ENCODE assay signal across 17 mouse cellular contexts in the genomic region with DNA sequence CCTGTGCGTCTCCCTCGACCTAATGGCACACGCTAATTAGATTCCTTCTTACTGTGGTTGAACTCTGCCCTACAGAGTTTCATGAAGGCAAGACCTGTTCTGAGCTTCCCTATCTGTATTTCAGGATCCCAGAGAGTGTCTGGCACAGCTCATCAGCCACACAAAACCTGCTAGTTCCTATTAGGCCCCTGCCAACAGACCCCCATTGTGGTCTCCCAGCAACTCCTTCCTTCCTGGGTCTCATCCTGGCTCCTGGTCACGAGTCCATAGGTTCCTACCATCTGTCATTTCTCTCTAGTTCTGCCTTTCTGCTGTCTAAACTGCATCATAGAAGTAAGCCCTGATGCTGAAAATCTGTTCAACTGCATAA.
DNase-seq lines count a peak whose midpoint lies in the region; ATAC-seq and TF ChIP-seq lines count a peak whose summit lies in the region.
"Had no signal": no experiment of that assay in that cellular context is flagged by ENCODE, and none has a peak within 500 bp of the region (broad histone marks: within the 10 kb centered on the region; RNA-seq: fewer than 3 reads in every experiment).

No protein-coding gene starts in this region.

- DNase-seq in cerebellum, postnatal 14 days, result peak; percentile 13 to 44
- no peak for DNase-seq in cerebellum, adult 8-10 months
- no peak for DNase-seq in hindbrain, postnatal 0 days (ENCODE audit: low spot score)
- no peak for DNase-seq in hindbrain, embryonic 14.5 days (ENCODE audit: low spot score)
- DNase-seq in ZHBTc4 (ENCODE audit: low read depth, low spot score), result peak; percentile 44
- no peak for DNase-seq in ovary, postnatal 14 days (ENCODE audit: low spot score)
- DNase-seq in kidney, adult 8-10 months, result no peak
- DNase-seq: heart, adult 2 months; liver, embryonic 13.5 days; thymus, adult 2 months had no signal

- no peaks in the 10 kb centered on the region for H3K4me1 ChIP-seq in hindbrain, postnatal 0 days (ENCODE audit: insufficient read depth, low read length)
- H3K4me1 ChIP-seq in hindbrain, embryonic 14.5 days (replicated peaks; ENCODE audit: control insufficient read depth, insufficient read depth, low read length), result 0 out of 2 replicates have a peak, but pooled peaks cover 4% of the 10 kb centered on the region
- peaks cover 13% of the 10 kb centered on the region for H3K4me1 ChIP-seq in midbrain, embryonic 13.5 days (replicated peaks)
- H3K4me1 ChIP-seq: kidney, embryonic 15.5 days; limb, embryonic 12.5 days; liver, embryonic 13.5 days; stomach, embryonic 15.5 days had no signal

- H3K4me3 ChIP-seq in hindbrain, postnatal 0 days (ENCODE audit: low read length), result no peak overlapping the region
- no peak overlapping the region for H3K4me3 ChIP-seq in hindbrain, embryonic 14.5 days (replicated peaks; ENCODE audit: low read length)
- no peak overlapping the region for H3K4me3 ChIP-seq in midbrain, embryonic 13.5 days (replicated peaks)
- H3K4me3 ChIP-seq: heart, adult 2 months; kidney, embryonic 15.5 days; left cerebral cortex, adult 2 months; limb, embryonic 12.5 days; liver, embryonic 13.5 days; stomach, embryonic 15.5 days had no signal

- TF ChIP-seq CTCF in hindbrain, postnatal 0 days (IDR thresholded peaks at IDR 0.05; ENCODE audit: low read depth), result no peak

- no peak overlapping the region for H3K27ac ChIP-seq in hindbrain, postnatal 0 days
- no peak overlapping the region for H3K27ac ChIP-seq in hindbrain, embryonic 14.5 days
- no peak overlapping the region for H3K27ac ChIP-seq in midbrain, embryonic 13.5 days
- H3K27ac ChIP-seq: heart, adult 2 months; kidney, embryonic 15.5 days; left cerebral cortex, adult 2 months; limb, embryonic 12.5 days; liver, embryonic 13.5 days; stomach, embryonic 15.5 days had no signal

- peak; percentile 34; the same call in 1 of the 2 replicates for ATAC-seq in hindbrain, postnatal 0 days
- ATAC-seq in hindbrain, embryonic 14.5 days (ENCODE audit: low FRiP score), result no peak
- 0 out of 2 replicates have a peak, but pooled peaks have one; percentile 24 for ATAC-seq in midbrain, embryonic 13.5 days
- ATAC-seq: activated CD4-positive, CD25-positive, alpha-beta regulatory T cell, adult 4 months; inflammation-experienced regulatory T-cells, adult 6 months had no signal

- no peak overlapping the region for H3K4me2 ChIP-seq in hindbrain, postnatal 0 days (ENCODE audit: low read depth, low read length)
- H3K4me2 ChIP-seq in hindbrain, embryonic 14.5 days (replicated peaks), result no peak overlapping the region
- no peak overlapping the region for H3K4me2 ChIP-seq in midbrain, embryonic 13.5 days (replicated peaks)
- H3K4me2 ChIP-seq: kidney, embryonic 15.5 days; limb, embryonic 12.5 days; liver, embryonic 13.5 days; stomach, embryonic 15.5 days had no signal

- no peaks in the 10 kb centered on the region for H3K36me3 ChIP-seq in hindbrain, postnatal 0 days (ENCODE audit: insufficient read depth, low read length)
- H3K36me3 ChIP-seq in hindbrain, embryonic 14.5 days (replicated peaks; ENCODE audit: control insufficient read depth, insufficient read depth), result no peaks in the 10 kb centered on the region
- no peaks in the 10 kb centered on the region for H3K36me3 ChIP-seq in midbrain, embryonic 13.5 days
- H3K36me3 ChIP-seq: kidney, embryonic 15.5 days; limb, embryonic 12.5 days; liver, embryonic 13.5 days; stomach, embryonic 15.5 days had no signal

- no peak overlapping the region for H3K9ac ChIP-seq in hindbrain, postnatal 0 days (replicated peaks; ENCODE audit: low read length)
- H3K9ac ChIP-seq in hindbrain, embryonic 14.5 days, result no peak overlapping the region
- no peak overlapping the region for H3K9ac ChIP-seq in midbrain, embryonic 13.5 days (replicated peaks)
- H3K9ac ChIP-seq: kidney, embryonic 15.5 days; limb, embryonic 12.5 days; liver, embryonic 13.5 days; stomach, embryonic 15.5 days had no signal

- WGBS in hindbrain, postnatal 0 days, result 51% methylated on average over 4 of the region's 4 CpGs
- 59% methylated on average over 4 of the region's 4 CpGs for WGBS in hindbrain, embryonic 14.5 days
- WGBS in midbrain, embryonic 13.5 days, result 48% methylated on average over 4 of the region's 4 CpGs

- H3K9me3 ChIP-seq in hindbrain, postnatal 0 days (ENCODE audit: low read length), result no peaks in the 10 kb centered on the region
- H3K9me3 ChIP-seq in hindbrain, embryonic 14.5 days (ENCODE audit: control insufficient read depth, low read length), result no peaks in the 10 kb centered on the region
- no peaks in the 10 kb centered on the region for H3K9me3 ChIP-seq in midbrain, embryonic 13.5 days
- H3K9me3 ChIP-seq: kidney, embryonic 15.5 days; limb, embryonic 12.5 days; liver, embryonic 13.5 days; stomach, embryonic 15.5 days had no signal

- H3K27me3 ChIP-seq in hindbrain, postnatal 0 days (ENCODE audit: insufficient read depth, low read length), result no peaks in the 10 kb centered on the region
- no peaks in the 10 kb centered on the region for H3K27me3 ChIP-seq in hindbrain, embryonic 14.5 days (ENCODE audit: control insufficient read depth, insufficient read depth, low read length)
- no peaks in the 10 kb centered on the region for H3K27me3 ChIP-seq in midbrain, embryonic 13.5 days
- H3K27me3 ChIP-seq: kidney, embryonic 15.5 days; limb, embryonic 12.5 days; liver, embryonic 13.5 days; stomach, embryonic 15.5 days had no signal

Comparison
In these comparisons a context has a peak if more than half of its experiments do, and no peak if none do; other contexts are left out.
1. DNase-seq: peak in cerebellum, postnatal 14 days (2 of 2) and ZHBTc4 (single experiment); none in cerebellum, adult 8-10 months (single experiment), hindbrain, postnatal 0 days (single experiment), hindbrain, embryonic 14.5 days (single experiment), ovary, postnatal 14 days (single experiment) and kidney, adult 8-10 months (0 of 2).